19 mouse cellular contexts compared by ENCODE assay signal in genomic region chr1:89533702-89534101, GRCm38 (mm10).
DNase-seq lines count a peak whose midpoint lies in the region; ATAC-seq lines count a peak whose summit lies in the region.
"Had no signal": no experiment of that assay in that cellular context is flagged by ENCODE, and none has a peak within 500 bp of the region (broad histone marks: within the 10 kb centered on the region; RNA-seq: fewer than 3 reads in every experiment).

No protein-coding gene starts in this region.

- no peaks in the 10 kb centered on the region for H3K36me3 ChIP-seq in heart, embryonic 12.5 days
- H3K36me3 ChIP-seq in lung, embryonic 15.5 days = no peaks in the 10 kb centered on the region
- no peaks in the 10 kb centered on the region for H3K36me3 ChIP-seq in stomach, embryonic 15.5 days
- H3K36me3 ChIP-seq: embryonic facial prominence, embryonic 12.5 days; G1E; neural tube, embryonic 12.5 days had no signal

- peak overlapping the region; percentile 49 for H3K4me2 ChIP-seq in heart, embryonic 12.5 days
- peak overlapping the region; percentile 45 for H3K4me2 ChIP-seq in lung, embryonic 15.5 days
- peak overlapping the region; percentile 36 for H3K4me2 ChIP-seq in stomach, embryonic 15.5 days
- H3K4me2 ChIP-seq: embryonic facial prominence, embryonic 12.5 days; hindbrain, embryonic 14.5 days; neural tube, embryonic 12.5 days had no signal

- peaks cover 59% of the 10 kb centered on the region for H3K4me1 ChIP-seq in heart, embryonic 12.5 days (replicated peaks)
- H3K4me1 ChIP-seq in lung, embryonic 15.5 days = peaks cover 43% of the 10 kb centered on the region
- H3K4me1 ChIP-seq in stomach, embryonic 15.5 days = peaks cover 20% of the 10 kb centered on the region
- H3K4me1 ChIP-seq: megakaryocyte, embryonic 14.5 days had no signal

- no peak overlapping the region for H3K4me3 ChIP-seq in heart, embryonic 12.5 days
- H3K4me3 ChIP-seq in lung, embryonic 15.5 days = no peak overlapping the region; the same call in 1 of the 2 replicates
- no peak overlapping the region for H3K4me3 ChIP-seq in stomach, embryonic 15.5 days (replicated peaks)
- H3K4me3 ChIP-seq: embryonic facial prominence, embryonic 12.5 days; layer of hippocampus, adult 2 months; megakaryocyte, embryonic 14.5 days; neural tube, embryonic 12.5 days had no signal

- peak overlapping the region; percentile 45; the same call in 1 of the 2 replicates for H3K9ac ChIP-seq in heart, embryonic 12.5 days
- H3K9ac ChIP-seq in lung, embryonic 15.5 days = no peak overlapping the region
- no peak overlapping the region for H3K9ac ChIP-seq in stomach, embryonic 15.5 days
- H3K9ac ChIP-seq: embryonic facial prominence, embryonic 12.5 days; hindbrain, embryonic 14.5 days; neural tube, embryonic 12.5 days had no signal

- no peak overlapping the region for H3K27ac ChIP-seq in heart, embryonic 12.5 days (ENCODE audit: poor library complexity, severe bottlenecking)
- peak overlapping the region; percentile 82 for H3K27ac ChIP-seq in lung, embryonic 15.5 days
- H3K27ac ChIP-seq in stomach, embryonic 15.5 days = peak overlapping the region; percentile 41
- H3K27ac ChIP-seq: embryonic facial prominence, embryonic 12.5 days; hindbrain, embryonic 14.5 days; layer of hippocampus, adult 2 months; neural tube, embryonic 12.5 days had no signal

- H3K9me3 ChIP-seq in heart, embryonic 12.5 days (replicated peaks) = peaks cover 4% of the 10 kb centered on the region; the same call in 1 of the 2 replicates
- 0 out of 2 replicates have a peak, but pooled peaks cover 5% of the 10 kb centered on the region for H3K9me3 ChIP-seq in lung, embryonic 15.5 days
- no peaks in the 10 kb centered on the region for H3K9me3 ChIP-seq in stomach, embryonic 15.5 days

- ATAC-seq in heart, embryonic 12.5 days (ENCODE audit: insufficient number of reproducible peaks, low FRiP score) = peak; percentile 49; the same call in 1 of the 2 replicates
- ATAC-seq in lung, embryonic 15.5 days (ENCODE audit: borderline replicate concordance, extremely low read depth, low FRiP score, low TSS enrichment) = peak; percentile 39
- ATAC-seq in stomach, embryonic 15.5 days (ENCODE audit: insufficient read depth, low FRiP score, low read depth) = no peak
- ATAC-seq: midbrain, embryonic 16.5 days had no signal

- no peaks in the 10 kb centered on the region for H3K27me3 ChIP-seq in heart, embryonic 12.5 days (replicated peaks)
- no peaks in the 10 kb centered on the region for H3K27me3 ChIP-seq in lung, embryonic 15.5 days
- H3K27me3 ChIP-seq in stomach, embryonic 15.5 days (replicated peaks) = no peaks in the 10 kb centered on the region
- H3K27me3 ChIP-seq: embryonic facial prominence, embryonic 12.5 days; neural tube, embryonic 12.5 days had no signal

- WGBS in heart, embryonic 12.5 days = 15% methylated on average over 9 of the region's 9 CpGs
- 37% methylated on average over 9 of the region's 9 CpGs for WGBS in lung, embryonic 15.5 days
- 50% methylated on average over 9 of the region's 9 CpGs for WGBS in stomach, embryonic 15.5 days

- DNase-seq in heart, adult 11 months = no peak
- no peak for DNase-seq in lung, adult 18-20 months
- DNase-seq in heart, postnatal 4 days = peak; percentile 30
- no peak for DNase-seq in testis, postnatal 10 days (ENCODE audit: low spot score)
- DNase-seq: adrenal gland, adult 2 months; cerebellum, adult 11-12 months; cerebellum, postnatal 36 days; right cerebral cortex, postnatal 4 days; thymus, postnatal 14 days had no signal
